Mouse (Mus musculus) left cerebral cortex, adult 9 months (tissue): ENCODE measurements around the gene Manba.

Experiments
- DNase-seq, 2 experiments: peaks; one replicate each; pipeline ENCODE4 v3.0.0; 2022; ENCODE audit warnings: low spot score in 2 of 2

Manba gene

DNA sequence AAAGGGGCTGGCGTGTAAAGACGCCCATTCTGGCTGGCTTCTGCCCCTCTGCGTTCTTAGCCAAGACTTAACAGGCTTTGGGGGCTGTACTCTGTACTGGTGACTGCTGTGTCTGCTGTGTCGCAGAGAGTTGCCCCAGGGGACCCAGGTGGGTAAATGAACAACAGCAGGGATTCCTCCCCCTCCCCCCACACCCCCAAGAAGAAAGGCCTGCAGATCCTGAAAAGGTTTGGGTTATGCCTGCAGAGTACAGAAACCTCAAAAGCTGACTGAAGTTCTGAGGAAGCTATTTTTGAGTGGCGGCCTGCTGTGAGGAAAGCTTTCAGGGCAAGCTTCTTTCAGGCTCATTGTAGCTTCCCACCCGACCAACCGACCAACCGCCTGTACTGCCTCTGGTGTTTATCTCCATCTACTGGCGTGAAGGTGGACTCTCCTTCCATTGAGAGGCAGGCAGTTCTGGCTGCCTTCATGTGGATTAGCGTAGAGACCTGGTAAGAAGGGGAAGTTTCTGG, 96.3 kb downstream of the Manba start:
- DNase-seq, result no peak

DNA sequence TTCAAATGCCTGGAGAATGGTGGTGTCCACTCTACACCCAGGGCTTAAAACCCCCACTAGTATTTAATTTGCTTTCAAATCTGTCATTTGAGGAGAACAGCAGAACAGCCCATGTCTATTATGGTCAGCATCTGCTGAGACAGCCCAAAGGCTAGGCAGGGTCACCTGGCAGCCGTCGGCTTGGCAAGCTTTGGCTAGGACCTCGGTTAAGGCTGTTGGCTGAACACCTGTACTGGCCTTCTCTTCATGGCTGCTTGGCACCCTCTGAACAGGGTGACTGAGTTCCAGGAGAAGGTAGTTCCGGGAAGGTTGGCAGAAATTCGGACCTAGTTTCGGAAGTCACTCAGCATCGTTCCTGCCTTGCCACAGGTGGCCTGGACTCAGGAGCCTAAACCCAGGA, 96.8 kb downstream of the Manba start:
- DNase-seq, result no peak

- no peak for DNase-seq
Observed at GRCm38 (mm10) chr3:135585482-135585881, 100.1 kb downstream of the Manba start.

- no peak for DNase-seq
Observed at GRCm38 (mm10) chr3:135586060-135586459, 100.6 kb downstream of the Manba start.

DNA sequence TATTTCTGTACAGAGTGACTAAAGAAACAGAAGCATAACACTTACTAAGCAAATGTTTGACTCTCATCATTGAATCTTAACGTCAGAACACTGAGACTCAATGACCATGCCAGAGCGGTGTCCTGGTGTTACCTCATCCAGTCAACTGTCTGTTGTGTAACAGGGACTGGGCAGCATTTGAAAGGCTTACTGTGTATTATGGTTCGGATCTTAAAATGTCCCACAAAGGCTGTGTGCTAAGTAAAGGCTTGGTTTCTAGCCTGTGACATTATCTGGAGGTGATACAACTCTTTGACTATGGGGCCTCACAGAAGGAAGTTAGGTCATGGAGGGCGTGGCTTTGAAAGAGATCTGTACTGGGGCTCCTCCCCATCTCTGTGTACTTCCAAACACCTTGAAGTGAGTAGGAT, 101.1 kb downstream of the Manba start:
- DNase-seq, result peak in 1 of 2 experiments; percentile 32

DNA sequence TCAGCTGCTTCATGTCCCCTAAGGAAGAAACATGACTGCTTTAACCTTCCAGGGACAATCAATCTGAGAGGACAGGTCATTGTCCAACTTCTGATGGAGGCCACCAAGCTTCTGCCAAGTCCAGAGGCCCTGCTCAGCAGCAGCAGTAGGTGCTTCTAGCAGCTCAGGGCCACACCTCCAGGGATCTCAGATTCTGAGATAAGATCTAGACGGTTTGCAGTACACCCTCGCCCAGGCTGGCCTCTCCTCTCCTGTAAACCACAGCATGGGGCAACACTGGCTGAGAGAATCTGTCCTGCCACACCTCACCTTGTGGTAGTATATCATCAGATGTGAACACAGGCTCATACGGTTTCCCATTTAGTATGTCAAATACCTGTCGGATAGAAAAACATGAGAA, 105.1 kb downstream of the Manba start:
- no peak for DNase-seq

GRCm38 (mm10) chr3:135591376-135591775, 106.0 kb downstream of the Manba start:
- no peak for DNase-seq

GRCm38 (mm10) chr3:135592011-135592410, 106.6 kb downstream of the Manba start:
- no peak for DNase-seq

- no peak for DNase-seq
Observed at GRCm38 (mm10) chr3:135594238-135594917, 109.0 kb downstream of the Manba start.

DNA sequence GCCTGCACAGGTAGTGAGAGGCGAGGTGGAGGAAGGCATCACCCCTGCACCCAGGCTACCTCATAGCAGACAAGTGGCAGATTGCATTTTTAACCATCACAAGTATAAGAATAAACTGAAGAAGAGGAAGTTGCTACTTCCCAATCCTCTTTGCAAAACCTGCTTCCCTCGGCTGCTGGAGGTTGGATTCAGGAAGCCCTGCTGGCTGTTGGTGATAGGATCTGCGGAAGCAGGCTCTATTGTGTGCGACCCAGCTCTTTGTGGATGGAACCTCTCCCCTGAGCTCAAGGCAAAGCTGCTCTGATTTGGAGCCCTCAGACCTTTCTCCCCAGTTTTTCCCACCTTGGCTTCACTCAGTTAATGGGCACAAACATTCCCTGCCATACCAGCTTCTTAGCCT, 111.6 kb downstream of the Manba start:
- no peak for DNase-seq

- no peak for DNase-seq
Observed at GRCm38 (mm10) chr3:135598355-135598754, 112.9 kb downstream of the Manba start.

- no peak for DNase-seq
Observed at GRCm38 (mm10) chr3:135602731-135603130, 117.3 kb downstream of the Manba start.

DNA sequence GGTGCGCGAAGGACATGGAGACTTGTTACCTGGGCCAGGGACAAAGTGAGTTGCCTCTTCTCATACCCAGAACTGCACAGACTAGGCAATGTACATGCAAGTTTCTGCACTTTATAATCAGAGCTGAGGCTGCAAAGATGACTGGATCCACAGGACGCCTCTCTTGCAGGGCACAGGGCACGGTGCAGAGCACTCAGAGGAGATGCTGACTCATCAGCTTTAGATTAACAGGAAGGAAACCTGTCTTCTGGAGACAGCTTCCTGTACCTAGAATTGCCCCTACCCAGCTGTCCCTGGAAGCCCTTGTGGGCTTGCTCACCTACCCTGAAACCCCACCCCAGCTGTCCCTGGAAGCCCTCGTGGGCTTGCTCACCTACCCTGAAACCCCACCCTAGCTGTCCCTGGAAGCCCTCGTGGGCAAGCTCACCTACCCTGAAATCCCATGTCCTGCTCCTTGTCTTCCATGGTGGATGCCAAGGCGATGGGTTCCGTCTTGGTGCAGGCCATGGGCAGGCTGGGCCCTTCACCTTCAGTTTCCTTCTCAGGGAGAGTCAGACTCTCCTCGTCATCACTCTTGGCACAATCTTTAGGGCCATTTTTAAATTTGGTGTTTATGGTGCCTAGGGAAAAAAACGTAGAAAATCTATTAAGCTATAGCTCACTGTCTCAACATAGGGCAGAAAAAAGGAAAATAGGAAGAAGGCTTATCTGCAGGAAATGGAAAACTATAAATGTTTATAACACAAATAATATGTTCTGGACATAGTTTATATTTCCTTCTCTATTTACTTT, 119.4 kb downstream of the Manba start:
- DNase-seq, result no peak

- DNase-seq, result no peak
Observed at GRCm38 (mm10) chr3:135605474-135605873, 120.1 kb downstream of the Manba start.

DNA sequence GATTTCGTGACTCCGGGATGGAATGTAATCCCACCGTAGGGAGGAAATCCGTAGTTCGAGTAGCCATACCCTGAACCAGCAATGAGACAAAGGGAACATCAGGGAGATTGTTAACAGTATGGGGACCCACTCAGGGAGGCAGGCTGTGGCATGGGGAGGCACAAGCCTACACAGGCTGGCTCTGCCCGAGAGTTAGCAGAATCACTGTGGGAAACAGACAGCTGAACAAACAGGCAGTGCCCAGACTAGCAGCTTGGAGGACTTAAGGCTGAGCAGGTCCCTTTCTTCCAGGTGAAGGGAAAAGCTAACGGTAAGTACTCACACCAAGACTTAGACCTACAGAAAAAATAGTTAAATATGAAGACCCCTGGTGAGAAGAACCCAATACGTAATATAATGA, 121.2 kb downstream of the Manba start:
- no peak for DNase-seq

- DNase-seq, result no peak
Observed at GRCm38 (mm10) chr3:135607021-135607420, 121.6 kb downstream of the Manba start.

GRCm38 (mm10) chr3:135607660-135608473, 122.5 kb downstream of the Manba start:
- DNase-seq, result peak in 1 of 2 experiments; percentile 17

DNA sequence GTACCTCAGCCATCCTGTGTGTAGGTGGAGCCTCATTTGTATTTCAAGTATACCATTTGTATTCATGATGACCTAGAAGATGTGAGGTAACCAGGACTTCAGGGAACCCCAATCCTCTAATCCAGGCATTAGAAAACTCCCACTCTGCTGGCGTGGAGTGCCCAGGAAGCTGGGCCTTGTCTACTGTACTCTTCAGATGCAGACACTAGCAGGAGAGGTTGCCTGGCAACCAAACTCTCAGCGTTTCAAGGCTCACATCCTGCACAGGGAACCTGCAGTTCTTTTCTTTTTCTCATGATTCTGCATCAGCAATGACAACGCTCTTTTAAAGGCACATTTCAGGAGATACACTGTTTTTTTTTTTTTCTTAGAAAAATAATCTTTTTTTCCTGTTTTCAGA, 124.8 kb downstream of the Manba start:
- DNase-seq, result peak in 1 of 2 experiments; percentile 74

- no peak for DNase-seq
Observed at GRCm38 (mm10) chr3:135614376-135614775, 129.0 kb downstream of the Manba start.

DNA sequence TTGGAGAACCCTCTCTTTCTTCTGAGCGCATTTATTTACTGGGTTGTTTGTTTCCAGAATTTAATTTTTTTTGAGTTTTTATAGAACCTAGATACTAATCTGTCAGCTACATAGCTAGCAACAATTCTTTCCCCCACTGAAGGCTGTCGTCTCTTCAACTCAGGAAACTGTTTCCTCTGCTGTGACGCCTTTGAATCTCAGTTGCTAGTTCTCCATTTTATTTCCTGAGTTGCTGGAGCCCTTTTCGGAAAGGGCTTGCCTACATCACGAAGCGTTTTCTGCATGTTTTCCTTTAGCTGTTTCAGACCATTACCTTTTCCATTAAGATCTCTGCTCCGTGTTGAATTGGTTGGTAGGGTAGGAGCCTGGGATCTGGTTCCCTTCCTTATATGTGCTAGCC, 131.3 kb downstream of the Manba start:
- no peak for DNase-seq
